Mouse (Mus musculus) granulocyte monocyte progenitor cell, adult 5-6 weeks (primary cell): ENCODE measurements at regions not wholly inside any gene's neighbourhood (a gene's known extent, or its start where the extent isn't known, plus 50 kb on each side); places are given as distances from the start of the nearest gene placed in this dataset.
"Not testable (repeated sequence)": the region's sequence is repeated elsewhere in the genome, so short reads cannot be mapped to it uniquely, and the experiment has no call there.

ENCODE experiments used
- ATAC-seq: replicated peaks from 2 replicates; pipeline ENCODE4 v1.8.0; 2016; ENCODE audit warnings: mild to moderate bottlenecking, moderate TSS enrichment, inconsistent platforms; ENCODE audit not compliant: poor library complexity, severe bottlenecking

- no peak for ATAC-seq
These were observed 251.3 kb downstream of the Enc1 start for GRCm38 (mm10) chr13:97491865-97492847.

DNA sequence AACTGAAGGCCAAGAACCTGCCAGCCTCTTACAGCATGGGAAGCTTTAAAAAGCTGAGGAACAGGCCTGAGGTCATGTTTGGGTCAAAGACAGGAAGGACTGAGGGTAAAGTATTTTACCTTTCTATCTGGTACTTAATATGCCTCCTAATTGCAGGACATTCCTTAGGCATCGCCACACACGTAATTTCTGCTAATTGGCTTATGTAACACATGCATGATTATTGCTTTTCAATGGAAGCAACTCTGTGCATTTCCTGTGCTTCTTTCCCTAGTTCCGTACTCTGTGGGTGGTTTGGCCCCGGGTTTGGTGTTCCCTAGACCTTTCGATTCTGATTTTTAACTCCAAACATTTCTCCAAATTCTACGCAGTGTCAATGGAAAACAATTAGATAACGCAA is 249.2 kb downstream of the Enc1 start:
- no peak for ATAC-seq

GRCm38 (mm10) chr13:97489721-97490120 is 248.8 kb downstream of the Enc1 start:
- ATAC-seq = no peak

DNA sequence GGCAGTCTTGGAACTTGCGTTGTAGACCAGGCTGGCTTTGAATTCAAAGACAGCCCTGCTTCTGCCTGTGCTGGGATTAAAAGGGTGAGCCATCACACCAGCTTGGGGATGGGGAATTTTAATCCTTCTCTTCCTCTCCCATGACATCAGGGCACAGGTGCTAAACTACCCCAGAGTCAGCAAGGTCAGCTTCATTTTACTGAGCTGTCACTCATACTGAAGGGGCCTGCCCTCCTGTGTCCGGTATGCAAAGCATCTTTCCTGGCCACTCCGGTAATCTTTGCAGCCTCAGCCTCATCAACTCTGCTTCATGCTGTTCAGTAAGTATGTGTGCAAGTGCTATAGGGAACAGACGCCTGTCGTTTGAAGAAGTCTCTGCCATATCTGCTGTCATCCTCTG is 248.1 kb downstream of the Enc1 start:
- no peak for ATAC-seq

DNA sequence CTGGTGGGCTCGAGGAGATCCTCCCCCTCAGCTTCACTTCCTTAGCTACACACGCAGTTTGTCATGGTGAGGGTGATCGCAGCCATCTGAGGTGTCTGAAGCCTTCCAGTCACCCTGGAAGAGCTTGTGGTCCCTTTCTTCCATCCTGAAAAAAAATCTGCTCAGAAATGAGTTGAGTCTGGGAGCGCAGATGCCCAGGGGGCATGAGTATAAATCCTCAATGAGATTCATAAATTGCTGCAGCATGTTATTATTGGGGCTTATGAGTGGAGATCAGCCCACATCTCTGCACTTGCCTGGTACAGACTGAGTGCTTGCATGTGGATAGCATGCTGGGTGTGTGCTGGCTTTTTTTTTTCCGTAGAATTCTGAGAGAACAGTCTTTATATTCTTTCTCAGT is 247.6 kb downstream of the Enc1 start:
- ATAC-seq = no peak

DNA sequence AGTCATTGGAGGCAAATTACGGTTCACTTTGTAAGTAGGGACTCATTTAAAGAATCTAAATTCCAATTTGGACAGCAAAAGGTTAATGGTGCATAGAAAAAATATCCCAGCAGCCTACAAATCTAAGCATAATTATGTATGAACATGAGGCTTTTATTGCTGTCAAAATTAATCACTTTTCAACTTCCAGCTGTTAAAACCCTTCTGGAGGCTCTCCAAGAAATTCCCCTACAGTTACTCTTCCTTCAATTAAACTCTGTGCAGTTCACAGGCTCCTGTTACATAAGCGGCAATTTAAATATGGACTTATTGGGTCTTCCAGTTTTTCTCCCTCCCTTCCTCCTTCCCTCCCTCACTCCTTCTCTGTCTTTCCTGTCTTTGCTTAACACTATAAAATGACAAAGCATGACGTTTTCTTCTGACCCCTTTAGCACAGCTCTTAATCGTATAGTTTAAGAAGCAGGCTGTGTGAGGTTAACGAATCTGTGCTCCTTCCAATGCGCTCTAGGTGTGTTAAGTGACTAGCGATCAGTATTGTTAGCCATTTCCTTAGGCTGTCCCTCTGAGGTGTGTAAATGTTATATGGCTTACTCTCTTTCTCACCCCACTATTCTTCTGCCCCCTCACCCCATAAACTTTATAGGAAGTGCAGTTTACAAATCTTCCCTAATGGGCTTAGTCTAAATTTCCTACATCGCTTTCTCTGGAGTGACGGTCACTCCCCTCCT is 247.0 kb downstream of the Enc1 start:
- ATAC-seq = no peak

DNA sequence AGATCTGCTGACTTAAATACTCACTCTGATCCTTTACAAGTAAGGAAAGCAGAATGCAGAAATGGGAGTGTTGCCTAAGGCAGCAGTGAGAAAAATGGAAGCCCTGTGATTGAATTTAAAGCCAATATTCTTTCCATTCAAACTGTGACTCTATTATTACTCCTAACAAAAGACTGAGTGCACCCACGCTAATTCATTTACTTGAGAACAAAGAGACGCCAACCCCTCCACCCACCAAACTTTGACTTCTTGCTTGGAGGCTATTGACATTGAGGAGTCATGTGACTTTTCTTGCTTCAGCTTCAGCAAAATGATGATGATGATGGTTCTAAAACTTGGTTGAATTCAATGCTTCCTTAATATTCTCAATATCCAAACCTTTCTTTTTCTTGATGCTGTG is 245.6 kb downstream of the Enc1 start:
- ATAC-seq = no peak

DNA sequence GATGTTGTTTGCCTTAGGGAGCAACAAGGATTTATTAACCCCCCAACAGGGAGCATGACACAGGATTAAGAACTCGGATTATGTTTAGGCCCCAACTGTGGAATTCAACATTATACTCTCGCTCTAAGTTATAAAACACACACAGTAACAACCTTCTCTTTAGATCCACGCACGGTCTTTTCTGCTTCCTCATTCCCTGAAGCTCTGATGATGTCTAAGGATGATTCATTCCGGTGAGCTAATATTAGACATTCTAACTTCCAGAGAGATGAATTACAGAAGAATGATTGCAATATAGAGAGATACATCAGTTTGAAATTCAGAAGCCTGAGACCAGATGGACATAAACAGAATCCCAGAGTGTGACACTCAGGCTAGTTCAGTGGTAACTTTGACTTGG is 245.0 kb downstream of the Enc1 start:
- ATAC-seq = no peak

DNA sequence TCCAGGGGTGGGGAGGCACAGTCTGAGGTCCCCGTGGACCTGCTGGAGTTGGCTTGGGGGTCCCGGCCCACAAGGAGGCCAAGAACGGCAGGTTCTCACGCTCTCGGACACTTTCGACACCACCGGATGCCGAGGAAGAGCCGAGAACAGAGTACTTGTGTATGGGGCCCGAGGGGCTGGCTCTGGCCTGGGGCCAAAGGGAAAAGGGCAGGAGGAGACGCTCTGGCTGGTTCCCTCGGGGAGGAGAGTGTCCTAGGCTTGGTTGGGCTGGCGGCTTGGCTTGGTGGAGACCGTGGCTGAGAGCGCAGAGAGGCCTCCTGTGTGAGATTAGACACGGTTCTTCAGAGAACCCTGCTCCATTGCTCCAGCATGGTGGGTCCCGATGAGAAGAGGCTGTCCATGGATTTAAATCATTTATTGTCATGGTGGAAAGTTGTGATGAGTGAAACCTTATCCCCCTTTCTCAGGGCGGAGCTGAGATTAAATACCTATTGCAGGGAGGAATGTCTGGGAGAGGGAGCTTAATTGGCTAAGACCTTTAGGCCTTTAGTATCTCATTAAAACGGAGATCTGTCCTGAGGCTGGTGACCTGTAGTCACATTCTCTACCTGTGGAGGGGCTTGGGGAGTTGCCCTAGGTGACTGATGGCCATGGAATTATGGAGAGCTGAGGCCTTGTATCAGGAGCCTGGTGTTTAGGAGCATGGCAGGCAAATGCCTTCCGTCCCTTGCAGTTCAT is 244.1 kb downstream of the Enc1 start:
- no peak for ATAC-seq

DNA sequence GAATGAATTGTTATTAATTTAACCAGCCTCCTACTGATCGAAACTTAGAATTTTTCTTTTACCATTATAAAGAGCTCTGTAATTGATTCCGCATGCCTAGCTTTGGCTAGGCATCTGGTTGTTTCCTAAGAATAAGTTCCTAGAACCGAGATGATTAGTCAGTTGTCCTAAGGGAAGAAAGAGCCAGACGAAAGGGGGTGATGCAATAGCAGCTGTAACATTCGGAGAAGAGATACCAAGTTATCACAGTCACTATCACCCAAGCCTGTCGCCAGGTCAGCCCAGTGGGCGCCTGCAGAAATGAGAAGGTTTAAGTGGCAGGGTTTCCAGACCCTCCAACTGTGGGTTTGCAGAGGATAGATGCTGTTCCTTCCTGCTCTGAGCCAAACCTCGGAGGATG is 242.8 kb downstream of the Enc1 start:
- no peak for ATAC-seq

DNA sequence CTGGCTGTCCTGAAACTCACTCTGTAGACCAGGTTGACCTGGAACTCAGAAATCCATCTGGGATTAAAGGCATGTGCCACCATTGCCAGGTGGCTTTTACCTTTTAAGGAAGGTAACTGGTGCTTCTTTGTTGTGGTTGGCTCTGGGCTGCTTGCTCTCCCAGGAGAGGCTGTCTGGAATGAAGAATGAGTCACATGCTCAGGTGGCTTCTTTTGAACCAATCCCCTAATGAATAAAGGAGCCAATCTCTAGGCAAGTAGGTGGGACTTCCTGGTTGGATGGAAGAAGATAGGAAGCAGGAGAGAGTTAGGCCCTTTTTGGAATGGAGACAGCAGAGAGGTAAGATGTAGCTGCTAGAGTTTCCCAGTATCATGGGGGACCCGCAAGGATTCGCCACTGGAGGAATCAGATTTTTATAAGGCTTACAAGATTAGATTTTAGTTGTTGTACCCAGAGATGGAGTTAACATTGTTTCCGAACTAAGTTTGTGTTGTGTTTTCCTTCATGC is 241.6 kb downstream of the Enc1 start:
- no peak for ATAC-seq

GRCm38 (mm10) chr13:97481259-97481658 is 240.4 kb downstream of the Enc1 start:
- no peak for ATAC-seq

DNA sequence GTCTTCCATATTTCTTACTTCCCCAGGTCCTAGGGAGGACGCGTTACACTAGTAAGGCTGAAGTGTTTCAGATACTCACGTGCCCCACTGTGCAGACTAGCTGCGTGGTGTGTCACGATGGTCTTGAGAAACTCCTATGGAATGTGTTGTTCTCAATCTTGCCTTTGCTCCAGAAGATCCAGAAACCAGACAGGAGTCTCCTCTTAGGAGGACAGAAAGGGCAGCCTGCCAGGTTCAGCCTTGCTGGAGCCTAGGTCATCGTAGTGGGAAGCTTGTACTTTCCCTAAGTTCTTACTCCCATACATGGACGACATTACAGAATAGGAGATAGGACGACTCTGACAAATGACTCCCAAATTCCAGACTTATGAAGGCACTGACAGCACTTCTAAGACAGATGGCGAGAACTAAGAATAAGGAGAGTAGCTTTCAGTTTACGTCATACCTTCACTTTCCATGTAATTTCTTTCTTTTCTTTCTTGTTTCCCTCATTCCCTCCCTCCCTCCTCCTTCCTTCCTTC is 238.2 kb downstream of the Enc1 start:
- ATAC-seq = no peak

DNA sequence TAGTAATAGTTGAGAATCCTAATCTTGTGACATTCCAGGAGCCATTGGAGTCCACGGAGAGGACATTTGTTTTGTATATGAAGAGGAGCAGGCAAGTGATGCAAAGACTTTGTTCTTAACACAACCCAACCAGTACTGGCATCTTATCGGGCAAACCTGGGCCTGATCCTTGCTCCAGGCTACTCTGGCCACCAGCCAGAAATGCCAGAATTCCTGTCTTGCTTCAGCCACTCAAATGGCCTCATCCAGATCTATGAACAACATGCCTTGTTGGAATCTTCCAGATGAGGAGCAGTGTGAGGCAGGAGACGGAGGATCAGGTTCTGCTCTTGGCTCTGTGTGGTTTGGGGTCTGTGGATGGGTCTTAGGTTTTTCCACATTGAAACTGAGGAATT is 233.1 kb downstream of the Enc1 start:
- no peak for ATAC-seq

GRCm38 (mm10) chr13:97473256-97473970 is 232.5 kb downstream of the Enc1 start:
- no peak for ATAC-seq

DNA sequence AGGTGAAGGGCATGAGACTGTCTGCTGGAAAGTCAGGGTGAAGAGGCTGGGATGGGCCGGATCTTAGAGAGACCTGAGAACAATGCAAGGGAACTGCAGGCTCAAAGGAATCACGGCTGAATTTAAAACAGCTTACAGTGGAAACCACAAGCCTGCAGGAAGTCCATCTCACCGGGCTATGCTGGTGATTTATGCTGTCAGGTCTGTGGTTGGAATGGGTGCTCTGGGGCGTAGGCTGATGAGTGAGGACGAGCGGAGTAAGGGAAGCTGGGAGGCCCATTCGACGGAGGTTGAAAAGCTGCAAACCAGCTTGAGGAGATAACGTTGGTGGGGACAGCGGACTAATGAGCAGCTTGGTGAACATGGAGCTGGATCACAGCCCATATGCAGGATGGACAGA is 229.1 kb downstream of the Enc1 start:
- ATAC-seq = peak; percentile 50

DNA sequence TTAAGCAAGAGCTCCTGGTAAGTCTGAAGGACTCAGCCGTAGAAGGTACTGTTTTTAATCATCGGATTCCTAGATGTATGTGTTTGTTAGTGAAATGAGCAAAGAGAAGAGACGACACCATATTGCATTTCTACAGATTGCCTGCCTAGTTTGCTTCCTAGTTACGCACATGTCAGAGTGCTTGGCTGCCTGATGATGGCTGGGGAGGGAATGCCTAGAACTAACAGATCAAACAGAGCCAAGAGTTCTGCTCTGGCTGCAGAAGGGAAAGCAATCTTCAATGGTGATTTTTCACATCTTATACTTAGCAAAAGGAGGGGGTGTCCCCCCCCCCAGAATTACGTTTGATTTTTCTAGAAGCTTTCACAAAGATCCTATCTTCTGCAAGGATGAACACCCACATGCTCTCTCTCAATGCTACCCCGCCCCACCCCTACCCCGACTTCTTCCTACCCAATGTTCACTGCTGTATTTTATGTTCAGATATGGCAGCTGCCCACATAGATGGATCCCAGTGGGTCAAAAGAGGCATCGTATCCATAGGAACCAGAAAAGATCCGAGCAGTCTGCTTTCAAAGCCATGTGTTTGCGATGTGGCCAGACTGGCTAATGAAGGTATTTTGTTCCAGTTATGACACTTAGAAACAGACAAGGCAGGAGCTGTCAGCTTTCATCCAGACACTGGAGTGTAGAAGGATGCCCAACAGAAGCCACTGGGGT is 228.1 kb downstream of the Enc1 start:
- no peak for ATAC-seq

GRCm38 (mm10) chr13:97466585-97466984 is 225.7 kb downstream of the Enc1 start:
- ATAC-seq = not testable (repeated sequence)

DNA sequence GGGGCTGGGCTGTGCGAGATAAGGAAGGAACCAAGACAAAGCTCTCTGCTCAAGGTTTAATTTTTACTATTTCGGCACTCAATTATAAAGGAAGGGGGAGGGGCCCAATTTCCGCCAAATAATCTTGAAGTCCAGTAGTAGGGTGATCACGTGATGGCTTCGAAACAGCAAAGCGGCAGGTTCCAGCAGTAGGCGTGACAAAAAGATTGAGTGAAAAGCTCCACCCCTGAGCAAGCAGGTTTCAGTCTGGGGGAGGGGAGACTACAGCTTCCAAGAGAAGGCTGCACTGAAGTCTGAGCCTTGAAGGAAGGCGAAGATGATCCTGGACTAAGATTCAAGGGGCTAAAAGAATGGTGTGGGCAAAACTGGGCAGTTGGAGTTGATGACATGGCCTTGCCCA is 222.9 kb downstream of the Enc1 start:
- ATAC-seq = no peak
